Mouse (Mus musculus) right cerebral cortex, postnatal 25 days (tissue): ENCODE measurements around the gene 1700012B09Rik.

Source experiments
- DNase-seq: peaks from one replicate; pipeline ENCODE4 v3.0.0; 2022

Gene 1700012B09Rik

DNA sequence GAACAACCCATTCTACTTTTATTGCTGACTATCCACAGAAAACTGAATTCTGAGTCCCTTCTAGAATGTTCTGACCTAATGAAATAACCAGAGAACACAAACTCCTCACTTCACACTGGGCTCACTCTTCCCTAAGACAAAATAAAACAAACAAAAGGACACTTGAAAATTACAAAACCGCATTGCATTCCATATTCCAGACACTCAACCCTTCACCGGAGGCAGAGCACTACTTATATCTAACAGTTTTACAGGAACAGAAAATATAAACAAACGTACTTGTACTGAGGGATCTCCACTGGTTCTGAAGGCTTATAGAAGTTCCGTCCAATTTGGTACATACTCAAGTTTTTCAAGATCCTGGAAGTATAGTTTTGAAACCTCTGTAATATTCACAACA lies 42.5 kb downstream of the 1700012B09Rik start:
- no peak for DNase-seq

DNA sequence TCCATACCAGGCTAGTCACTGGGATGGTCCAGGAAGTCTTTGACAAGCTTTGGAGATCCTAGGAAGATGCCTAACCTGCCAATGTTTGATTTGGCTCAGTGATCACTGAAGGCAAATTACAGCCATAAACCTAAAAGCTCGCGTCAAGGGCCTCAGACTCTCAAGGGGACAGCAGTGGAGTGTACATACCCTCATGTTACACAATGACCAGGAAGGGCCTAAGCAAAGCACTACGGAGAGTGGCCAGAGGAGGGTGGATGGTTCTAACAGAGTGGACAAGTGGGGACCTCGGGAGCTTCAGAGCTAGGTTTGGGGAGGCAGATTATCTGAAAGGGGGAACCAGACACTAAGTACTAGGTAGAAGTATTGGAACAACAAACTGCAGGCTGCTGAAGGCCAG lies 44.2 kb downstream of the 1700012B09Rik start:
- no peak for DNase-seq

DNA sequence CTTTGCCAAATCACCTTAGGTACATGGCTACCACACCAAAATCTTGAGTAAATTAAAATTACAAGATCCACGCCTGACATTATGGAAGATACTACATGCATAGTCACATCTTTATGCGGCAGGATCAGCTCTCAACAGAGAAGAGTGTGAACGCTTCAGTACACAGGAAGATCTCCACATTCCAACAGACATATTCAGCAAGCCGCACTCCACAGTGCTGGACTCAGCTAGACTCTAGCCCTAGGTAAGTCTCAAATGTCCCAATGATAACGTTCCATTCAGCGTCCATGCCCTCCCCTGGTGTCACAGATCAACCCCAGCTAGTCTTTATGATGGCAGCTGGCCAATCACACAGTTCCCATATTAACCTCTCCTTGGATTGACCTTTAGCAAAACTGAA lies 44.8 kb downstream of the 1700012B09Rik start:
- DNase-seq: no peak

DNA sequence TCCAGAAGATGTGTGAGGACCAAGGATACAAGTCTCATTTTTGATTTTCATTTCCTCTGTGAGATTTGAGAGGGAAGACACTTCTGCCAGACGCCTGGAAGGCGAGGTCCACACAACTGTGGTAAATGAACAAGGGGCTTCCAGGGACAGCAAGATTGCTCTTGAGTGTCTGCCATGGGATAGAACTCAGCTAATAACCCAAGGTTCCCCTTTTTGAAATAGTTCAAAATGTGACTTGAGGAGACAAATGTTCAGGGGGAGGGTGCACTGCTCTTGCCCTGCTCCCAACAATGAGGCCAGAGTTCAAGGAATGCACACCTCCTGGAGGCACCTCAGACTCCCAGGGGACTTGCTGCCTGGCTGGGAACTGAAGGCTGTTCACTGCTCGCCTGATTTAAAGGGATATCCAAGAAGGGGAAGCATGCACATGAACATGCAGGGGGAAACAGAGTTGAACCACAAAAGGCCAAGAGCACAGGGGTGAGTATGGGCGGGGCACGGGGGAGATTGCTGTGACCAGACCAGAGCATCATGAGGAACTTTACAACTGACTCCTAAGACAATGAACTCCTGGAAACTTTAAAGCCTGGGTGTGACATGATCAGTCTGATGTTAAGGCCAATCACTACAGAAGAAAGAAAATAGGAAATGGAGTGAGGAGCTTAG lies 45.9 kb downstream of the 1700012B09Rik start:
- DNase-seq: no peak

DNA sequence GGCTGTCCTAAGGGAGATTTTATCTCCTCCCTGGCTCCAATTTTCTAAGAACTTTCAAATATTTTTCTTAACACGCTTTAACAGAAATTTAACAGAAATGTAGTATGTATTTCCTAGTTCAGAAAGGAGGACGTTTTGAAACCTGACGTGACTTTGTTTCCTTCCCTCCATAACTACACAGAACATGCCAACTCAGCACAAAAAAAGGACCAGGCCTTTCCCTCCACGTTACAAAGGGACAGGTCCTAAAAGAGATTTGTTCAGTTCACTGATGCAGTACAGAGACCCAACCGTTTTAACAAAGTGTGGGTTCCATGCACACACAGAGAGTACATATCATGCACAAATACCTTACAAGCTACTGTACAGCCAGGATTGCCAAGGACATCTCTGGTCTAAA lies 49.2 kb downstream of the 1700012B09Rik start:
- DNase-seq: no peak

DNA sequence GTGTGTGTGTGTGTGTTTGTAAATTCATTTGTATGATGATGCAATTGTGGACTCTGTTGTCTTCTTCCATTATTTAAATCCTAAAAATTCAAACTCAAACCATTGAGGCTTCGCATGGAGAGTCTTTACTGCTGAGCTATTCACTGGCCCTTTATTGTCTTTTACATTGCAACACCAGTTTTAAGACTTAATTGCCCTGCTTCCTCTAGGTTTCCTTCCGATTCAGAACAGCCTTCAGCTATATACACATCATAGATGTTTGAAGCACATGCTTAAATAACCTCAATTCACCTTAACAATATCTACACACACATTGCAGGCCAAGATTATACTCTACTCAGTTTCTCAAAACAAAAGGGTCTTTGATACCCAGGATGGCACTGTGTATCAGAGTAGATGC lies 50.4 kb downstream of the 1700012B09Rik start:
- DNase-seq: no peak

DNA sequence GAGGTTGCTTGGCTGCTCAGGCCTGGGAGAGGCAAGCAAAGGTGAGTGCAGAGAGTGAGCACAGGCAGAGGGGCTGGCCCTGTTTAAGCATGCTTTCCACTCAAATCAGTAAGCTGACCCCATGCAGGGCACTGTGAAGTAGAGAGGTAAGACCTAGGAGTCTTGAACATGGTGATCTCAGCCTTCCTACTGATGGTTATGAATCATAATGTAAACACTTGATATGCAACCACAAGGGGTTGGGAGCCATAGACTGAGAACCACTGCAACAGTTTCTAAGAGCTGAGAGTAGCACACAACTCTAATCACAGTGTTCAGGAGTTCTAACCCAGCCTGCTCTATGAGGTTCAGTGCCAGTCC lies 52.5 kb downstream of the 1700012B09Rik start:
- DNase-seq: no peak

DNA sequence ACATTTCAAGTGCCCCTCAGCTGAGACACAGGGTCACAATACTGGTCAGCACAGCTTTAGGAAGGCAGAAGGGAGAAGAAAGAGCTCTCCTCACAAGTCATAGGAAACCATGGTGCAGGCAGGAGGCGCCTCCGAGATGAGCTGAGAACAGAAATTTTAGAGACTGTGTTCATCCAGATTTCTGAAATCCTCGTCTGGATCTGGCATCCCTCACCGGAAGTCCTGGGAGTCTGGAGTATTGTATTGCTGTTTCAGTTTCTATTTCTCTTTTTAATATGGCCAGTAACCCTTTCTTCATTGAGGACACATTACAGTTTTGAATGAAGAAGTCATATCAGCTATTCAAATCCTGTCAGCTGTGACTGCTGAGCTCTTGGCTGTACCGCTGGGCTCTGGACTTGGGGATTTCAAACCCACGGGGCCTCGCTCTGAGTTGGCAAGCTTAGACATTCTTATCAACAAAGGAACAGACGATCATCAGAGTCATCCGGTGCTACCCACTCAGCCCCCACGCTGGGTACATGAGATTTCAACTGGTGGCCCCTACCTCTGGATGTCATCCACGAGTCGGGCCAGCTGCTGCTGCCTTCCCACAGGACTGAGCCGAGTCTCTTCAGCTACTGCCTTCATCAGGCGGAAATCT lies 53.0 kb downstream of the 1700012B09Rik start:
- DNase-seq: no peak

DNA sequence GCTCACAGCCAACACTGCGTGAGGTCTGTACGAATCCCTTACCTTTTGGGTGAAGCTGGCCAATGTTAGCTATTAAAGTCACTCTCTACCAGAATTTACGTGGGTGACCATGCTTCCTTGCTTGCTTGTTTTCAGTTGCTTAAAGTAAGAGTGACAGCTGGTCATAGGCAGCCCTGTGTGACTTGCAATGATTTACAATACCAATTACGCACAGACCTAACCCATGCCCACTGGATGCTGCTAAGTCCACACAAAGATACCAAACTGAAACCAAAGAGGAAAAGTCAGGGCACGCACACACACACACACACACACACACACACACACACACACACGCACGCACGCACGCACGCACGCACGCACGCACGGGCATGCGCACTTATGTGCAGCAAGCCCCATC lies 55.6 kb downstream of the 1700012B09Rik start:
- no peak for DNase-seq

DNA sequence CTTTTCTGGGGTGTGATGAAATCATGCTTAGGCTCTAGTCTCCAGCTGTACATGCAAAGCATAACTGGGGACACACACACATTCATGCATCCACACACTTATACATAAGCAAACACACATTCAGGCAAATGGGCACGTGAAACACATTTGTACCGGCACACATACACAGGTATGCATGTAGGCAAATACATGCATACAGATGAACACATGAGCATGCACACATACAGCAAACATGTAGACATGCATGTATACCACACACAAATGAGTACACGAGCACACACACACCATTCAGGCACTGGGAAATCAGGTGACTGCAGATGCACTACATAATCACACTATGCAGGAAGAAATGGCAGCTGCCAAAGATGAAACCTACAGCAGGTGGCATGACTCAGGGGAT lies 59.9 kb downstream of the 1700012B09Rik start:
- DNase-seq: no peak
